Mouse (Mus musculus): ENCODE measurements at regions not wholly inside any gene's neighbourhood (a gene's known extent, or its start where the extent isn't known, plus 50 kb on each side); places are given as distances from the start of the nearest gene placed in this dataset.

DNA sequence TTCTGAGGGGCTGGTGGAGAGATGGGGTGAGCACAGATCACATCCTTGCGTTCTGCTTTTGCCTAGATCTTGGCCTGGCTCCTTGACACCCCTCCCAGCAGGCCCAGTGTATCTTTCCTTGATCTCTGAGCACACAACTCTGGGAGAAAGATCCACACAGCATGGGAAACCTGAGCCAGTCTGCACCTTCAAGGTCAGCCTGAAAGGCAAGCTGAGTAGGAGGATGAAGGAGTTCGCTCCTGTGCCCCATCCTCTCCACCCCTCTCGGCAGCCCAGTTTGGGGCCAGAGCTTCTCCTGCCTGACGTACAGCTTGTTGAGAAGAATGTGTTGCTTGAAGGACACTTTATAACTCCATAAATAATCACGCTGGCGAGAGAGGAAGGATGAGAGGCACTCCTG is 61.7 kb upstream of the Lrfn2 start:
- Histone ChIP-seq H3K4me1 (ENCODE audit: control insufficient read depth, insufficient read depth, low read depth, low read length) (no peaks in the 10 kb centered on the region), H3K4me2 (ENCODE audit: low read length) (no peak overlapping the region), H3K4me3 (ENCODE audit: low read length) (no peak overlapping the region), H3K9me3 (ENCODE audit: control insufficient read depth, low read length) (no peaks in the 10 kb centered on the region; the same call in 1 of the 2 replicates), H3K27me3 (replicated peaks; ENCODE audit: control insufficient read depth, insufficient read depth, low read length) (no peaks in the 10 kb centered on the region), H3K27ac (ENCODE audit: low read depth, low read length) (no peak overlapping the region), H3K36me3 (ENCODE audit: control insufficient read depth, insufficient read depth, low read length) (no peaks in the 10 kb centered on the region), H3K9ac (ENCODE audit: low read depth, low read length) (no peak overlapping the region)
- ATAC-seq: no peak
- WGBS: 59% methylated on average over 6 of the region's 6 CpGs

DNA sequence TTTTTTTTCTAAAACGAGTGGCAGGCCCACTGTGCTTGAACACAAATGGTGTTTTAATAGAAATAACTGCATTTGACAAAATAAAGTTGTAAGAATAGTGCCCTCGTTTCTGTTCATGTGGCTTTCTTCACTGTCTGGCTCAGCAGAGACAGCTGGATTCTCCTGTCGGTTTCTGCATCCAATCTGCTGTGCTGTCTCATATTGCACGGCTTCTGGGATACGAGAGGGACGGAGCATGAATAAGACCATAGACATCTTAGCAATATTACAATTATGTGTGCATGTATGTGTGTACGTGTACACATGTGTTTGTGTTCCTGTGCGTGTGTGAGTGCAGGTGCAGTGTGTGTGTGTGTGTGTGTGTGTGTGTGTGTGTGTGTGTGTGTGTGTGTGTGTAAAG is 54.7 kb upstream of the Lrfn2 start:
- 76% methylated on average over 8 of the region's 8 CpGs for WGBS
- Histone ChIP-seq H3K27ac (ENCODE audit: low read depth, low read length) (no peak overlapping the region), H3K27me3 (replicated peaks; ENCODE audit: control insufficient read depth, insufficient read depth, low read length) (no peaks in the 10 kb centered on the region), H3K9ac (ENCODE audit: low read depth, low read length) (no peak overlapping the region), H3K36me3 (ENCODE audit: control insufficient read depth, insufficient read depth, low read length) (no peaks in the 10 kb centered on the region), H3K9me3 (ENCODE audit: control insufficient read depth, low read length) (no peaks in the 10 kb centered on the region; the same call in 1 of the 2 replicates), H3K4me2 (ENCODE audit: low read length) (no peak overlapping the region), H3K4me1 (ENCODE audit: control insufficient read depth, insufficient read depth, low read depth, low read length) (no peaks in the 10 kb centered on the region), H3K4me3 (ENCODE audit: low read length) (no peak overlapping the region)
- no peak for ATAC-seq

DNA sequence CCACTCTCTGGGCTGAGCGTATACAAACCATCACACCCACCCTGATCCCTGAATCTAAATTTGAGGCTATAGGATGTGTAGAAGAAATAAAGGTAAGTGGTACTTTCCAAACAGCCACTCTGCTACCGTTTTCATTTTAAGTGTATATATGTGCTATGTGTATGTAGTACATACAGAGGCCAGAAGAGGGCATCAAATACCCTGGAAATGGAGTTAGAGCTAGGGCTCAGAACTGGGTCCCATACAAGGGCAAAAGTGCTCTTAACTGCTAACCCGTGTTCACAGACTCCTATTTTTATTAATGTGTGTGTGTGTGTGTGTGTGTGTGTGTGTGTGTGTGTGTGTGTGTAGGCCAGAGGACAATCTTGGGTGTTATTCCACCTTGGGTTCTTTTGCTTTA is 51.6 kb upstream of the Lrfn2 start:
- H3K27me3 ChIP-seq (replicated peaks; ENCODE audit: control insufficient read depth, insufficient read depth, low read length): no peaks in the 10 kb centered on the region
- no peak overlapping the region for H3K4me3 ChIP-seq (ENCODE audit: low read length)
- 89% methylated on average over 3 of the region's 3 CpGs for WGBS
- H3K4me2 ChIP-seq (ENCODE audit: low read length): no peak overlapping the region
- no peak overlapping the region for H3K27ac ChIP-seq (ENCODE audit: low read depth, low read length)
- no peaks in the 10 kb centered on the region for H3K36me3 ChIP-seq (ENCODE audit: control insufficient read depth, insufficient read depth, low read length)
- no peak for ATAC-seq
- H3K4me1 ChIP-seq (ENCODE audit: control insufficient read depth, insufficient read depth, low read depth, low read length): no peaks in the 10 kb centered on the region
- H3K9me3 ChIP-seq (ENCODE audit: control insufficient read depth, low read length): no peaks in the 10 kb centered on the region
- H3K9ac ChIP-seq (ENCODE audit: low read depth, low read length): no peak overlapping the region

DNA sequence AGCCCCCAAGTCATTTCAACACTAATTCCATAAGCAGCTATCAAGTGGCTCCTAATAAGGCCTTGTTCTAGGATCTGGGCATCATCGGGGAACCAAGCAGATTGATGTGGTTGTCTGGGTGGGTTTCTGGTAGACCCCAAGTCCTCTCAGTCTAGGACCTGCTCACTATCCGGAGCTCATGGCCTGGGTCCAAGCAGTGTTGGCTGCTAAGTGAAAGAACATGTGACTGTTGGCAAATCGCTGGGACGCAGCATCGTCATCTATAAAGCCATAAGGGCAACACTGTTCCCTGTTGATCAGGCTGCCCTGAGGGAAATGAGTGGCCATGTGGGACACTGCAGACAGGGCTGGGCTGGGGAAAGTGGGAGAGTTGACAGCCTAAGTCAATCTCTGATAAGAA is 50.2 kb upstream of the Lrfn2 start:
- Histone ChIP-seq H3K36me3 (ENCODE audit: control insufficient read depth, insufficient read depth, low read length) (no peaks in the 10 kb centered on the region), H3K4me2 (ENCODE audit: low read length) (no peak overlapping the region), H3K4me3 (ENCODE audit: low read length) (no peak overlapping the region), H3K9me3 (ENCODE audit: control insufficient read depth, low read length) (no peaks in the 10 kb centered on the region), H3K4me1 (ENCODE audit: control insufficient read depth, insufficient read depth, low read depth, low read length) (no peaks in the 10 kb centered on the region), H3K9ac (ENCODE audit: low read depth, low read length) (no peak overlapping the region), H3K27me3 (replicated peaks; ENCODE audit: control insufficient read depth, insufficient read depth, low read length) (no peaks in the 10 kb centered on the region), H3K27ac (ENCODE audit: low read depth, low read length) (no peak overlapping the region)
- no peak for ATAC-seq
- 68% methylated on average over 5 of the region's 5 CpGs for WGBS
